Mouse (Mus musculus) large intestine, adult 2 months (tissue): ENCODE measurements around the gene Snd1. TPM values are rescaled to one million over a fixed set of nuclear protein-coding genes. Genes with fewer than 3 reads are reported as not detected.

Experiments
- DNase-seq: peaks from one replicate; pipeline ENCODE4 v3.0.0-alpha.2; 2012; ENCODE audit warnings: low read depth, low spot score
- WGBS: fragments of 180-500 bp; shearing (Covaris S2); methylation state at CpG from one replicate; pipeline ENCODE4 v1.1.7; 2018; 5-methylcytosine and 5-hydroxymethylcytosine counted together
- polyA plus RNA-seq: library from polyadenylated mRNA; depleted of rRNA; stranded (reverse); fragments of >200 nt; gene quantifications from 2 replicates; pipeline ENCODE4 v1.2.3, GENCODE M21; 2012

Gene Snd1
- polyA plus RNA-seq, 1 experiment: 89.7 TPM

DNA sequence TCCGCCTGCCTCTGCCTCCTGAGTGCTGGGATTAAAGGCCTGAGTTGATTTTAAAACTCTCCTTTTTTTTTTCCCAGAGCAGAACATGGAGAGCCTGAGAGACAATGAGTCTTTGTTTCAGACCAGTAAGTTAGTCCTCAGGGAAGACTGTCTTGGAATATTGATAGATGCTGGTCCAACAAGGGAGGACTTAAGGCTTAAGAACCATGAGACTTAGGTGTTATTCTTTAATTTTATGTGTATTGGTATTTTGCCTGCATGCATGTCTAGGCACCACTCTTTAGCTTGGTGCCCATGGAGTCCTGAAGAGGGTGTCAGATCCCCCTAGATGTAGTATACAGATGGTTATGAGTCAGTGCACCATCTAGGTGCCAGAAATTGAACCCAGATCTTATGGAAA lies 199.7 kb downstream of the Snd1 start:
- WGBS: 92% methylated on average over 1 of the region's 1 CpGs
- no peak for DNase-seq

DNA sequence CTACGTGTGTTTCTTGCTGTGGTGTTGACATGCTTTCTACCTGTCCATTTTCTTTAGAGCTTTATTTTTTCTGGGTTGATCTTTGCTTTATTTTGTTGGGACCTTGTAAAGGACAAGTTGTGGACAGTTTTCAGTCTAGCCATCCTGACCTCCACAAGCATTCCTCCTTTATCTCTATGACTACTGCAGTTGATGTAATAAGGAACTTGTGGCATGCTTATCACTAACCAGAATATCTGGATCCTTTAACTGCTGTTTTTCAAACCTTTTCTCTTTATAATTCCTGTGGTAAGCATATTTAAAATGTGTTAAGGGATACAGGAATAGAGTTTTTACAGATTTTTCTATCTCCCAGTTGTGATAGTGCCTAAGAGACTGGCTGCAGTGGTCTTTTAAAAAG lies 204.0 kb downstream of the Snd1 start:
- 89% methylated on average over 1 of the region's 1 CpGs for WGBS
- no peak for DNase-seq

DNA sequence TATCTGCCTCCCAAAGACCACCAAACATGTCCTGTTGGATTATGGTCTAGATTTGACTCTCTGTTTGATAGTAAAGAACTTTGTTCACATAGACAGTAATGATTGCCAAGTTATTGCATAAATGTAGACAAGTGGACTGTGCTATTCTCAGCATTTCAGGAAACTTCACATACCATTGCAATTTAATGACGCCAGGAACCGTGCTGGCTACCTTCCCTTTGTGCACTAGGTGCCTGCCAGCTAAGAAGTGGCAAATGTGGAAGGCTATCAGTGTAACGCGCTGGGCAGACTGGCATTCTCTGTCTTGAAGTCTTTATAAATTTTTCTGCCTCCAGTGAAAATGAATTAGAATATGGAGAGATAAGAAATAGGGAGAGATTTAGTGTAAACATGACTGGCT lies 205.6 kb downstream of the Snd1 start:
- 32% methylated on average over 4 of the region's 4 CpGs for WGBS
- DNase-seq: no peak

DNA sequence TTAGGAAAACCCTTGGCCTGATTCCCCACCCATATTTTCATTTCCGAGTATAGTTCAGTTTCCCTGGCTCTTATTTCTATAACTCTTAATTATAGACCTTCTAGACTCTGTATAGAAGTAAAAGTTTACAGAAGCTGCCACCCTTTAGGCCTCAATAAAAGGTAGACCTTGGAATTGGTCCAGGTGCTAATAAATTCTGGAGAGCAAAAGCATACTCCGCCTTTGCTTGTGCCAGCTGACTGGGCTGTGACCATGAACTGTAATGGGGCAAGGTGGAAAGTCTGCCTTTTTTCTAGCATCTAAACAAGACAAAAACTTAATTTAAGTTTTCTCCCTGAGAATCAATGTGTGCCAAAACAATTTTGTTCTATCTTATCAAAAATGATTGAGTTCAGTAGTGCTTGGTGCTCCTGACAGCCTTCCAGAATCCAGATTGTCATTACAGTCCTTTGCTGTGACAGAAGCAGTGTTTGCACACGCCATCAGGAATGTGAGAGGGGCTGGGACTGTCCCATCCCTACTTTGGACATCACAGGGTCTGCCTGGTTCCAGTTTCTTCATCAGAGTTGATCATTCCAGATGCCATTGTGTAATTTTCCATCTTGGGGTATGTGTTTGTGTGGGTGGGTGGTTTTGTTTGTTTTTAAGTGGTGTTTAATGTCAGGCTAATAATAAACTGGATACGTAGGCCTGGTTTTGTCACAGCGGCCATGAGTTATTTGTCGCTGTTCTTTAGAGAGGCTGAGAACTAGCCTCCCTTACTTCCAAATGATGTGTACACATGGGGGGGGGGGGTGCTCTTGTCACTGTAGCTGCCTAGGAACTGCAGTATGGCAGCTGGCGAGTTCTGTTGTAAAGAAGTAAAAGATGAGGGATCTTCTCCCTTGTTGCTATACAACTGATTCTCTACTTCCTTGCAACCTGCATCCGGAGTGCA lies 206.8 kb downstream of the Snd1 start:
- 43% methylated on average over 8 of the region's 8 CpGs for WGBS
- DNase-seq: peak; percentile 92

DNA sequence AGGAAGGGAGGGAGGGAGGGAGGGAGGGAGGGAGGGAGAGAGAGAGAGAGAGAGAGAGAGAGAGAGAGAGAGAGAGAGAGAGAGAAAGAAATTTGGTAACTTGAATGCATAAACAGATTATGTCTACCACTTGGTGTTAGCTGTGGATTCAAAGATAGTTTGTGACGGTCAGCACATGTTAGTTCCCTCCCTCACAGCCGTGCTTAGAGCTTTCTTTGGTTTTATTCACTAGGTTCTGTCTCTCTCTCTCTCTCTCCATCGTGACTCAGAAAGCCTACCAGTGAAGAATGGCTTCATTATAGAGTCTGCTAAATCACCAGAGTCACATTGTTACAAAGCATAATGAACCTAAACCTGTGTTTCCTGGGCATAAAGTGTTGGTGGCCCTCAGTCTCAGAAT lies 210.1 kb downstream of the Snd1 start:
- no peak for DNase-seq
- 81% methylated on average over 3 of the region's 3 CpGs for WGBS

- 88% methylated on average over 5 of the region's 5 CpGs for WGBS
- DNase-seq: no peak
Observed at GRCm38 (mm10) chr6:28685745-28686144, 210.8 kb downstream of the Snd1 start.

- WGBS: 83% methylated on average over 5 of the region's 5 CpGs
- no peak for DNase-seq
Observed at GRCm38 (mm10) chr6:28687776-28688175, 212.8 kb downstream of the Snd1 start.

GRCm38 (mm10) chr6:28692659-28693058 lies 217.7 kb downstream of the Snd1 start:
- no peak for DNase-seq

- no peak for DNase-seq
- 92% methylated on average over 3 of the region's 3 CpGs for WGBS
Observed at GRCm38 (mm10) chr6:28697214-28697613, 222.3 kb downstream of the Snd1 start.

DNA sequence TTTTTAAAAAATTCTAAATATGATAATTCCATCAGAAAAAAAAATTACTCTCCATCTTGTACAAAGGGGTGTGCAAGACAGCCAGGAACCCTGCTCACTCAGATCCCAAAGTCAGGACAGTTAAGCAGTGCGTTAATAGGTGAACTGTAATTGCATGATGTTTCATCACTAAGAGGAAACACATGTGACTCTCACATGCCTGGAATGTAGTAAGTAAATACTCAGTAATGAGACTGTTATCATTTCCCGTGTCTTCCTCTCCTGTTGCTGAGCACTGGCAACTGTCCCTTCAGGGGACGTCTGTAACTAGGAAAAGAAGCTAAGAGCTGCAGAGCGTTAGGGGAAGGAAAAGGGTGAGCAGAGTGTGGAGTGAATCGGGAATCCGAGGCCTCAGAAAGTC lies 229.7 kb downstream of the Snd1 start:
- DNase-seq: no peak
- WGBS: 61% methylated on average over 6 of the region's 6 CpGs

- WGBS: 76% methylated on average over 6 of the region's 6 CpGs
- no peak for DNase-seq
Observed at GRCm38 (mm10) chr6:28705384-28706107, 230.6 kb downstream of the Snd1 start.

DNA sequence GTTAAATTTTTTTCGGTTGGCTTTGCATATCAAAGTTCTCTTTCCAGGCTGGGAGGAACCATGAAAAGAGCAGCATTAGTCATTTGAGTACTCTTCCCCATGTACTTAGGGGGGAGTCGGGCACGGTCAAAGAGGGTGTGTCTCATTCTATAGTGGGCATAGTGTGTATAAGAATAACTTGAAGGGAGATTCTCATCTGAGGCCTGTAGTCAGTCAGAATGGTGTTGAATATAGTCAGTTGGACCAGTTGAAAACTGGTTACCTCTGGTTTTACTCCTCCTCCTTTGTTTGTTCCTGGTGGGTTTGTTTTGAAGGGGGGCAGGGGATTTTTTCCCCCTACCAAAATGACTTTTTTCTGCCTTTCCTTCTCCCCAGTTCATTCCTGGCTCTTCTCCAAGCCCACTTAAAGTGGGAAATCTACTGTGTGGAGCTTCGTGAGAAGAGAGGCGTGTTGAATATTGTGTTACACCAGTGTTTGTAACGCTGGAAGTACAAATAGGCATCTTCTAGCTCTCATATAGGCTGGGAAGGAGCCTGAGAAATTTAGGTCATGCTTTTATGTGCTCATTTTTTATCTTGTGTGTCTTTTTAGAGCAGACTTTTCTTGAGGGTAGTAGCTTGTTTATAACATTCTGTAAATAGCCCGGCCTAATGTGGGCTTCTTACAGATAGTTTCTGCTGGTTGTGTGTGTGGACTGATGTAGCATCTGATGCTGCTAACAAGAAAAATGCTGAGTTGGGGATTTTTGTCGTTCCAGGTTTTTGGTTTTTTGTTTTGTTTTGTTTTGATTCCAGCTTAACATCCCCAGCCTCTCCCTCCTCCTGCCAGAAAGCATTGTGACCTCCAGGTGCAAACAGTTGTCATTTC lies 231.4 kb downstream of the Snd1 start:
- 65% methylated on average over 8 of the region's 8 CpGs for WGBS
- no peak for DNase-seq

DNA sequence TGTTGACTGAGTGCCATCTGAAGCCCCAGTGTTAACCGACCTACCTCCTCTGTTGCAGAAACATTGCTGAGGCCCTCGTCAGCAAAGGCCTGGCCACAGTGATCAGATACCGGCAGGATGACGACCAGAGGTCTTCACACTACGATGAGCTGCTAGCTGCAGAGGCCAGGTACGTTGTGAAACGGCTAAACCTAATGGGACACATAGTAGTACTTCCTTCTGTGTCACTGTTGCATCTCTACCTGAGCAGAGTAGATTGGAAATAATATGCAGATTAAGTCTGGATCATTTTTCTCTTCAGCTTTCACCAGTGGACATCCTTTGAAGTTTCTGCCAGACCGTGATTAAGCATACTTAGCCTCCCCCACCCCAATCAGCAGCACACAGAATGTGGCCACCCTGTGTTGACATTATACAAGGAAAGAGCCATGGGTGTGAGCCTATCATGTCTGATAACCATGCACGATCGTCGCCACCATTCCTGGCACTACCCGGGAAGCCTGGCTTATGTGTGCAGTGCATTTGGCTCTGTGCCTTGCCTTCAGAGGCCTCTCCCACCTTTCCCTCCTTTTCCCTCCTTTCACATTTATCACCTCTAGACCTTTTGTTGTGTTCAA lies 232.1 kb downstream of the Snd1 start:
- no peak for DNase-seq
- 30% methylated on average over 12 of the region's 12 CpGs for WGBS

GRCm38 (mm10) chr6:28710035-28710434 lies 235.1 kb downstream of the Snd1 start:
- 53% methylated on average over 2 of the region's 2 CpGs for WGBS
- no peak for DNase-seq

GRCm38 (mm10) chr6:28717203-28717844 lies 242.4 kb downstream of the Snd1 start:
- DNase-seq: no peak
- WGBS: 55% methylated on average over 7 of the region's 7 CpGs

DNA sequence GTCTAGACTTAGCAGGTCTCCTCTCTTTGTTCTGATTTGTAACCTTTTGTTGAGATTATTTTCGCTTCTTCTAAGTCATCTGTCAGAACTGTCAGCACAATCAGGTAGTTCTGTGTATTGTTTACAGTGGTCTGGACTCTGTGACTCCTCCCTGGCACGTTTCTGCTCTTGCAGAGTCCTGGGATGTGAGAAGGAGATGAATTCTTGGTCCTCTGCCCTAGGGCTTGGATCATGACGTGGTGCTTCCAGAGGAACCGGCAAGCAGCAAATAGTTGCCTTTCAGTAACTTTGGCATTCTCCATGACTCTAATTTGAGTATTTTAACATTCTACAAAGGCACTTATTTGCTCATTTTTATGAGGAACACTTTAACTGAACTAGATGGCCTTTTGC lies 242.9 kb downstream of the Snd1 start:
- DNase-seq: no peak

GRCm38 (mm10) chr6:28720391-28721171 lies 245.6 kb downstream of the Snd1 start:
- no peak for DNase-seq
- WGBS: 89% methylated on average over 9 of the region's 9 CpGs

More for the DNA sequence above, 242.9 kb downstream of the Snd1 start:
- 28% methylated on average over 4 of the region's 4 CpGs for WGBS

- no peak for DNase-seq
- 8% methylated on average over 2 of the region's 2 CpGs for WGBS
Observed at GRCm38 (mm10) chr6:28723059-28723458, 248.1 kb downstream of the Snd1 start.
